Mouse (Mus musculus): ENCODE measurements around the gene Iqsec1.

The Iqsec1 gene

GRCm38 (mm10) chr6:90988648-90989317 is at the start of gene Iqsec1:
Gene Iqsec1 (minus strand): TSS chr6:90988685.
- peak; percentile 85 to 87 for DNase-seq (ENCODE audit: low spot score in 2 of 2)

- no peak for DNase-seq (ENCODE audit: low spot score in 2 of 2)
These were observed 39.8 kb upstream of the Iqsec1 start for GRCm38 (mm10) chr6:91028256-91028655.

GRCm38 (mm10) chr6:91020810-91021209 is 32.3 kb upstream of the Iqsec1 start:
- DNase-seq (ENCODE audit: low spot score in 2 of 2): no peak

GRCm38 (mm10) chr6:91016600-91017230 is 28.2 kb upstream of the Iqsec1 start:
- no peak for DNase-seq (ENCODE audit: low spot score in 2 of 2)

- no peak for DNase-seq (ENCODE audit: low spot score in 2 of 2)
These were observed 25.9 kb upstream of the Iqsec1 start for GRCm38 (mm10) chr6:91014198-91014958.

- DNase-seq (ENCODE audit: low spot score in 2 of 2): no peak
These were observed 24.0 kb upstream of the Iqsec1 start for GRCm38 (mm10) chr6:91012458-91012857.

GRCm38 (mm10) chr6:91011568-91011967 is 23.1 kb upstream of the Iqsec1 start:
- DNase-seq (ENCODE audit: low spot score in 2 of 2): no peak

- no peak for DNase-seq (ENCODE audit: low spot score in 2 of 2)
These were observed 19.9 kb upstream of the Iqsec1 start for GRCm38 (mm10) chr6:91008284-91008830.

GRCm38 (mm10) chr6:91007207-91007606 is 18.7 kb upstream of the Iqsec1 start:
- no peak for DNase-seq (ENCODE audit: low spot score in 2 of 2)

- DNase-seq (ENCODE audit: low spot score in 2 of 2): no peak
These were observed 15.7 kb upstream of the Iqsec1 start for GRCm38 (mm10) chr6:91004157-91004556.

- DNase-seq (ENCODE audit: low spot score in 2 of 2): no peak
These were observed 15.0 kb upstream of the Iqsec1 start for GRCm38 (mm10) chr6:91003310-91003995.

GRCm38 (mm10) chr6:91001566-91001965 is 13.1 kb upstream of the Iqsec1 start:
- DNase-seq (ENCODE audit: low spot score in 2 of 2): no peak

- DNase-seq (ENCODE audit: low spot score in 2 of 2): no peak
These were observed 12.5 kb upstream of the Iqsec1 start for GRCm38 (mm10) chr6:91000819-91001525.

- no peak for DNase-seq (ENCODE audit: low spot score in 2 of 2)
These were observed 10.7 kb upstream of the Iqsec1 start for GRCm38 (mm10) chr6:90999176-90999575.

- no peak for DNase-seq (ENCODE audit: low spot score in 2 of 2)
These were observed 8.5 kb upstream of the Iqsec1 start for GRCm38 (mm10) chr6:90997025-90997424.

GRCm38 (mm10) chr6:90996181-90996580 is 7.7 kb upstream of the Iqsec1 start:
- no peak for DNase-seq (ENCODE audit: low spot score in 2 of 2)

- DNase-seq (ENCODE audit: low spot score in 2 of 2): no peak
These were observed 223 bp downstream of the Iqsec1 start for GRCm38 (mm10) chr6:90988299-90988625.

- DNase-seq (ENCODE audit: low spot score in 2 of 2): peak; percentile 18 to 68
These were observed 755 bp downstream of the Iqsec1 start for GRCm38 (mm10) chr6:90987561-90988298.

GRCm38 (mm10) chr6:90984101-90984500 is 4.4 kb downstream of the Iqsec1 start:
- no peak for DNase-seq (ENCODE audit: low spot score in 2 of 2)

GRCm38 (mm10) chr6:90974279-90974678 is 14.2 kb downstream of the Iqsec1 start:
- no peak for DNase-seq (ENCODE audit: low spot score in 2 of 2)
